Mouse (Mus musculus): ENCODE measurements around the gene Ltb.

The Ltb gene

GRCm38 (mm10) chr17:35195631-35196320, 1.5 kb downstream of the Ltb start:
- peak; percentile 47 for DNase-seq

DNA sequence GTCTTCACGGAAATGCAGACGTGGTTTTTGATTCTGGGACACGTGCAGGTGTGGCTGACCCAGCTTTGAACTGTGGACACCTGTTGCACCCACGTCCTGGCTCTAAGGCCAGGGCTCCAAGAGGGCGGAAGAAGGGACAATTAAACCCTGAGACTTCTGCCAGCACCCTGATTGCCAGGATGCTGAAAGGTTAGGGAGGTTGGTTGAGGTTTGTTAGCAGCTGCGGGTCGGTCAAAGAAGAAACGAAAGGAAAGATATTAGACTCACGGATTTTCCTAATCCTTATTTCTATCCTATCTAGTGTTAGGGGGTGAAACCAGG, 2.0 kb downstream of the Ltb start:
- DNase-seq, result no peak

- DNase-seq, result no peak
Measured at GRCm38 (mm10) chr17:35197126-35197525, 2.9 kb downstream of the Ltb start.

GRCm38 (mm10) chr17:35198029-35198428, 3.8 kb downstream of the Ltb start:
- no peak for DNase-seq

DNA sequence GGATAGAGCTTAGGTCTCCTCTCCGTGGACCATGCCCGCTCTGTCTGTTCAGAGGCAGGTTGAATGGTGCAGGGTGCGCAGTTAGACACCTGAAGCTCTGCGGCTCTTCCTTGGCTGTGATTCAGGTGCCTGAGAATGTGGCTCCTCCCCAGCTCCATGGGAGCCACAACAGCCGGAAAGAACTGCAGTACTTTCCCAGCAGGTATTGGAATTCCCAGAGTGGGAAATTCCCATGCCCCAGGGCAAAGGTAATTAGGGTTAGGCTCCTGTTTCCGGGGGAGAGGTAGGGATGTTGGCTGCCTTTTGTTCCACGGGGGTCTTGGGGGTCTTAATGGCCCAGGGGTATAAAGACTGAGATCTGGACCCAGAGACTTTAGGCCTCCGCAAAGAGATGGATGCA, 4.7 kb downstream of the Ltb start:
- no peak for DNase-seq

DNA sequence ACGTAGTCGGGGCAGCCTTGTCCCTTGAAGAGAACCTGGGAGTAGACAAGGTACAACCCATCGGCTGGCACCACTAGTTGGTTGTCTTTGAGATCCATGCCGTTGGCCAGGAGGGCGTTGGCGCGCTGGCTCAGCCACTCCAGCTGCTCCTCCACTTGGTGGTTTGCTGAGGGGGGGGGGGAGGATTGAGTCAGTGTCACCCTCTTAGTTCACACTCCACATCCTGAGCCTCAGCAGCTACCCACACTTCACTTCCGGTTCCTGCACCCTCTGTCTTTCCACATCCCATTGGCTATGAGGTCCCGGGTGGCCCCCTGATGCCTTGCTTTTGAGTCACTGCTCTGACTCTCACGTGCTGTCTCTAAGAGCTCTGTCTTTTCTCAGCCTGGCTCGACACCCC, 6.2 kb downstream of the Ltb start:
- DNase-seq, result no peak

GRCm38 (mm10) chr17:35201128-35201527, 6.9 kb downstream of the Ltb start:
- DNase-seq, result no peak

DNA sequence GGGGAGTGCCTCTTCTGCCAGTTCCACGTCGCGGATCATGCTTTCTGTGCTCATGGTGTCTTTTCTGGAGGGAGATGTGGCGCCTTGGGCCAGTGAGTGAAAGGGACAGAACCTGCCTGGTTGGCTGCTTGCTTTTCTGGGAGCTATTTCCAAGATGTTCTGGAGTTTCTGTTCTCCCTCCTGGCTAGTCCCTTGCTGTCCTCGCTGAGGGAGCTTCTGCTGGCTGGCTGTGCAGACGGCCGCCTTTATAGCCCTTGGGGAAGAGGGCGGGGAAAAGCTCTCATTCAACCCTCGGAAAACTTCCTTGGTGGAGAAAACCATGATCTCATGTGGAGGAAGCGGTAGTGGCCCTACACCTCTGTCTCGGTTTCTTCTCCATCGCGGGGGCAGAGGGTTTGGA, 7.5 kb downstream of the Ltb start, which contains the start of gene Tnf:
Tnf (minus strand) TSS at position 221 of the 400 bp plus-strand sequence.
- DNase-seq, result no peak

- DNase-seq, result no peak
Measured at GRCm38 (mm10) chr17:35202442-35202841, 8.2 kb downstream of the Ltb start.

GRCm38 (mm10) chr17:35204494-35205379, 10.5 kb downstream of the Ltb start, which contains the start of gene Lta:
Gene Lta, minus strand, starts transcription at chr17:35205351.
- DNase-seq, result no peak

DNA sequence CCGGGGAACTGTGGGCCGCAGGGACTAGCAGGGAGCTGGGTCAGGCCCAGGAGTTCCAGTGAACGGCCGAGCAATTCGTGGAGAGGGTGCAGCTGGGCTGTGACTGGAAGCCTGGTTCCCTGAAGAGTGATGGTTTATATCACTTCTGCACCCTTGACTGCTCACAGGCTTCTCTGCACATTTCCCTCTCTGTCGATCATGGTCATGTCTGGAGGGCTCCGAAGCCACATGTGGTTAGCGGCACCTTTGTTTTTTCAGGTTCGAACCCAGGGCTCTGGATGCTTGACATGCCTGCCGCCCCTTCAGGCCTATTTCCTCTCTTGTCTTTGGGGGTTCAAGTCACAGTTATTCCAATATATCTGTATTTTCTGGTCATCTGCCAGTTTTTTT, 11.1 kb downstream of the Ltb start:
- DNase-seq, result no peak

- DNase-seq, result no peak
Measured at GRCm38 (mm10) chr17:35209785-35210535, 15.7 kb downstream of the Ltb start.

- no peak for DNase-seq
Measured at GRCm38 (mm10) chr17:35210593-35210992, 16.4 kb downstream of the Ltb start.

- DNase-seq, result no peak
Measured at GRCm38 (mm10) chr17:35213071-35213470, 18.8 kb downstream of the Ltb start.

DNA sequence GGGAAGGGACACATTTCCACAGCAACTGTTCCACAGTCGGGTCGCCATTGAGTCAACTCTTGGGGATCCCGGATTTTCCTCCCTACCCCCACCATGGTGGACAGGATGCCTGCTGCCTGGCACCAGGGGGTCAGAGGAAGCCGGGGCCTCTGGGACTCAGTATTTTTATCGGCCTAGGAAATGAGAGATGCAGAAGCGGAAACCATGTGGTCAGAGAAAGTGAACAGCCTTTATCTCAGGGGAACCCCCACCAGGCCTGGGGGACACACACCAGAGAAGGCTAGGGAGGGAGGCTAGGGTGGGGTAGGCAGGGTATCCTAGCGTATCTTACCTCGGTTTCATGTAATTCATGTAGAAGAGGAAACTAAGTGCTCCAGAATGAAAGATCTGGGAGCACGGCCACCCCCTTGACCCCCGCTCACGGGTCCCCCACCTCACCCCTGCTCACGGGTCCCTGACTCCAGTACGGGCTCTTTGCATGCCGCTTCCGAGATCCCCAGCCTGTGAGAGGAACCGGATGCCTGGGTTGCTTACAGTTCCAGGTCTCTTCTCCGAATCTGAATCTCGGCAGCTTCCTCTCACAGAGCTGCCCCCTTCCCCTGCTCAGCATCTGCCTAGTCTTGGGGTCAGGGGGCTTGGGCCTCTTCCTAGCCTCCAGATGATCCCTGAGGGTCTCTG, 24.4 kb downstream of the Ltb start:
- DNase-seq, result no peak

- DNase-seq, result no peak
Measured at GRCm38 (mm10) chr17:35219601-35220041, 25.4 kb downstream of the Ltb start.

DNA sequence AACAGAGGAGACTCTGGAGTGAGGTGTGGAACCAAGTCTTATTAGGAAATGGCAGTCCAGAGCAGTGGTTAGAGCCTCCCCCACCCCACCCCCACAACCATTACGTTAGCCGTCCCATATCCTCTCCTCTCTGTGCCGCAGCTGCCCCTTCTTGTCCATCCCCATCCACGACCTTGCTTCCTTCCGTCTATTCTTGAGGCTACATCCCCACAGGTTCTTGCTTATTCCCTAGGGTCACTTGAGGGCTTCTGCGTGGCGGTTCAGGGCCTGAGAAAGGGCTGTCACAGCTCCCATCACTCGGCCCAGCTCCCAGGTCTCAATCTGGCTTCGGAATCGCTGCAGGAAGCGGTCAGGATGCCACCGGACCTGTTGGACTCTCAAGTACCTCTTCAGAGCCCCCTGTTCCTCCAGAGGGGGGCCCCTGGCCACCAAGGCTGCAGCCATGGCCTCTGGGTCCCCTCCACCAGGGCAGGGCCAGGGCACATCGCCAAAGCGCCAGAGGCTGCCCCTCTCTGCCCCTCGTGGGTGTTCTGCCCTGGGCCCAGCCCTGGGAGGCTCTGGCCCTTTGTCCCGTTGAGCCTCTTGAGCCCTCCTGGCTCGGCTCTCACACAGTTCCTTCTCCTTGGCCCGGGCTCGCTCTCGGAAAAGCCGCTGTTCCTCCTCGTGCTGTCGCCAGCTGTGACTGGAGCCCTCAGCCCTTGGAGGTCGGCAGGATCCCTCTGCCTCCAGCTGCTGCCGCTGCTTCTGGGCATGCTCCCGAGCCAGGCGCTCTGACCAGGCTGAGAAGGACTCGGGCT, 26.1 kb downstream of the Ltb start, which contains the start of gene Gm16181:
Gm16181 (plus strand) TSS at position 679 of the 797 bp plus-strand sequence.
- DNase-seq, result no peak

GRCm38 (mm10) chr17:35222299-35222698, 28.1 kb downstream of the Ltb start:
- no peak for DNase-seq

DNA sequence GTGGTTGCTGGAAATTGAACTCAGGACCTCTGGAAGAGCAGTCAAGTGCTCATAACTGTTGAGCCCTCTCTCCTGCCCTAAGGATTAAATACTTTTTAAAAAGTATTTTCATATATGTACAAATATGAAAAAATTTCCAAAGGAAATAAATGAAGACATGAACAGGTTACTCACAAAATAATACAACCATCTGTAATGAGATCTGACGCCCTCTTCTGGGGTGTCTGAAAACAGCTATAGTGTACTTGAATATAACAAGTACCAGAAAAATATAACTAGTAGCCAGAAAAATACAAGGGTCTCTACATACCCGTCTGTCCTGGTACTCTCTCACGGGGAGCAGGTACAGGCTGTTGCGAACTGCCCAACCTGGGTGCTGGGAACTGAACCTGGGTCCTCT, 30.4 kb downstream of the Ltb start:
- DNase-seq, result no peak

- DNase-seq, result no peak
Measured at GRCm38 (mm10) chr17:35225456-35225855, 31.2 kb downstream of the Ltb start.

- DNase-seq, result no peak
Measured at GRCm38 (mm10) chr17:35226561-35227046, 32.4 kb downstream of the Ltb start.

GRCm38 (mm10) chr17:35231022-35231421, 36.8 kb downstream of the Ltb start:
- no peak for DNase-seq

Measured in cerebellum, adult 11 months (tissue).